Mouse (Mus musculus) heart, adult 11 months (tissue): ENCODE results near the gene Brf1.

ENCODE experiments used
- DNase-seq: peaks from one replicate; pipeline ENCODE4 v3.0.0; 2022

The Brf1 gene

DNA sequence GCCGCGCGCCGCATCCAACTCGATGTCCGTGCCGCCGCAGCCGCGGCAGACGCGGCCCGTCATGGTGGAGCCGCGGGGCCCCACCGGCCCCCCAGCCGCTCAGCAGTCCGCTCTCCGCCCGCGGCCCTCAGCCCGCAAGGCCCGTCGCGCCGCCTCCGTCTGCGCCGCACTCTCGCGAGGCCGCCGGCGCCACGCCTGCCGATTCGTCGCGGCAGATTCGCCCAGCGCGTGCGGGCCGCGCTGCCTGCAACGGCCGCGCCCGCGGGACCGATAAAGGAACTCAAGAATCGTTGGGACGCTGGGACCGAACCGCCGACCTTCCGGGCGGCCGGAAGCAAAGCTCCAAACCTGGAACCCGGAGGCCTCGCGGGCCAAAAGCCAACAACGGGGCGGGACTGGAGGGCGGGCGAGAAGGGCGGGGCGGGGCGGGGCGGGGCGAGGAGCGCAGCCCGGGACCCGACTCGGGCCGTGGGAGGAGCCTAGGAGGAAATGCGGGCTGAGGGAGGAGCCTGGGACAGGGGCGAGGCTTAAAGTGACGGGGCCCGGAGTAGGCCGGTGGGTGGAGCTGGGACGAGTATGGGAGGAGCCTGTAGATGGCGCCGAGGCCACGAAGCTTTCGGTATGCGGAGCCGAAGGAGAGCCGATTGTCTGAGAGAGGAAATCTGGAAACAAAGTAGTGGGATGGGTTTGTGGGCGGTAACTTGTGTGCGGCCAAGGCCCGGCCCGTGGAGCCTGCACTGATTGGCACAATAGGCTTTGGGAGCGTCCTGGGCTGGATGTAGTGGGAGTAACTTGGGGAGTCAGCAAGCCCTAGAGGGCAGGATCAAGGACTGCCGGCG lies at the start of gene Brf1:
Gene Brf1, minus strand, starts transcription at position 411 of the 839 bp plus-strand sequence.
- peak; percentile 100 for DNase-seq

DNA sequence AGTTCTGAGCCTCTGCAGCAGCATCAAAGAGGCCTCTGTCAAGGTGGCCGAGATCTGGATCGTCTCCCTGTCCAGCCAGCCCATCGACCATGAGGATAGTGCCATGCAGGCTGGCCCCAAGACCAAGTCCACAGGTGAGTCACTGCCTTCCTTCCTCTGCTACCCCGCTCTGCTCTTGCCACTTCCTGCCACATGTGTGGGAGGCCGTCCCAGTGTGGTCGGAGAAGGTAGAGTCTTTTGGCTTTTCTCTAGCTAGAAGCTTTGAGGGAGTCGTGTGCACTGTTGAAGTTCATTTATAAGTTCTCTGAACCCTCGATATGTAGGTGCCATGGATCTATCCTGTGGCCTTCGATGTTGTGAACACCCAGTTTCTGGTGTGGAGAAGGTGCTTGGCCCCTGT lies 49.3 kb upstream of the Brf1 start:
- DNase-seq, result no peak

DNA sequence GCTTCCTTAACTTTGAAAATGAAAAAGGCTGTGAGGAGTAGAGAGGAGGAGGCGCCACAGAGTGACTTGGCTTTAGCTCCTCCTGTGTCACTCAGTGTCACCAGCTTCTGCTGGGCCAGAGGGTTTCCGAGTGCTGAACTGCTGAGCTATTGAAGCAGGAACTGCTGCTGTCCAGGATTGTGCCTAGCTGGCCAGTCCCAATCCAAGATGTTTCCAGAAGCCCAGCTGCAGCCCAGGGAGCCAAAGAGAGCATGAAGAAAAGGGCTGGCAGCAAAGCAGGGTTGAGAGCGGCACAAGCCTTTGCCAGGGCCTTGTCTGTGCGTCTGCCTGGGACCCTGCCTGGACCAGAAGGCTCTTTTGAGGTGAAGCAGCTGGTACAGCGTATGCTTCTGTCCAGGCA lies 47.6 kb upstream of the Brf1 start:
- no peak for DNase-seq

DNA sequence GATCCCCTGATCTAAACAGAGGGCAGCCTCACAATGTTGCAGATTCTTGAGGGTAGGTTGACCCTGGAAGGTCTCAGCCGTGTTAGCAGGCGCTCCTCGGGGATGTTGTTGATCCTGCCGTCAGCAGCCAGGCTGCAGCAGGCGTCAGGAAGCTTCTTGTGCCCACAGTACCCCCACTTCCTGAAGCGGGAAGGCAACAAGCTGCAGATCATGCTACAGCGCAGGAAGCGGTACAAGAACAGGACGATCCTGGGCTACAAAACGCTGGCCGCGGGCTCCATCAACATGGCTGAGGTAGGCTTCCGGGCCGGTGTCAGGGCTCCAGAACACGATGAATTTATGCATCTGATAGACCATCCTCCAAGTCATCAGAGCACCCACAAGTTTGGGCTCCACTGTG lies 46.4 kb upstream of the Brf1 start:
- no peak for DNase-seq

DNA sequence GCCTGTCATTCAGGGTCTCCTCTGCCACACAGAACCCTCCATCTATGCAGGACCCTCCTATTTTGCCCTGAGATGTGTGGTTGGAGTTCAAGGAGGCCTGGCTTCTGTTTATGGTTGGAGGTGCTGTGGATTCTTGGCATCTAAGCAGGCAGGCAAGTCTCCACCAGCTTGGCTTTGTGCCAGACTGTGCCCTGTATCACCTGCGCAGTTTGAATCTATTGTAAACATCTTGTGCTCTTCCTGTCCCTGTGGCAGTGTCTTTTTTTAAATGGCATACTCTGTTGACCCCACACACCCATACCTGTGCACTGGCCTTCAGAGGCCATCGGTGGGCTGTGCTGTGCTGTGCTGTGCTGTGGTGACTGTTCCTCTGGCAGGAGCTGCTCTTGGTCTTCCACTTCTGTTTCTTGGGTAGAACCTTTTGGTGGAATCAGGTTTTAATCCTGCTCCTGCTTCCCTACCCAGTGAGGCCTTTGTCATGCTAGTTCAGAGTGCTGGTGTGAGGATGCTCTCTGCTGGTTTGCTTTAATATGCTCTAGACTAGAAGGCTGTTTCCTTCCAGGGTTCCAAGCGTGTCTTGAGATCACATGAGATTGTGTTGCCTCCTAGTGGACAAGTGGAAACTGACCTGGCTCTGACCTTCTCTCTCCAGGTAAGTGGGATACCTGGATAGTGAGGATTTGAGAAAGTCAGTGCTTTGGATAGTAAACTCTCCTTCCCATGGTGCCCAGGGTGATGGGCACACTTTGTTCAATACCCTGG lies 44.6 kb upstream of the Brf1 start:
- no peak for DNase-seq

DNA sequence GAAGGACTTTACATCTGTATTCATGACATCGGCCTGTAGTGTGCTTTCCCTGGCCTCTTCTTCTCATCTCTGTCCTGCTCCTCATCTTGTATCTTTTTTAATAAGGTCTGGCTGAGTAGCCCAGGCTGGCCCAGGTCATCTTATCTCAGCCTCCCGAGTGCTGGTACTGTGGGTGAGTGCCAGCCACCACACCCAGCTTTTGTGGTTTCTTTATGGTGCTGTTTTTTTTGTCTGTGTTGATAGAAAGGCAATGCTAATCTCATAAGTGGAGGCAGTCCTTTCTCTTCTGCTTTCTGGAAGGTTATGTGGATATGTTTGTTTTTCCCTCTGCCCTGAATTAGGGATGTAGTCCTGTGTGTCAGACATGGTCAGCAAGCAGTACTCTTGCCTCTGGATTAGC lies 42.0 kb upstream of the Brf1 start:
- no peak for DNase-seq

DNA sequence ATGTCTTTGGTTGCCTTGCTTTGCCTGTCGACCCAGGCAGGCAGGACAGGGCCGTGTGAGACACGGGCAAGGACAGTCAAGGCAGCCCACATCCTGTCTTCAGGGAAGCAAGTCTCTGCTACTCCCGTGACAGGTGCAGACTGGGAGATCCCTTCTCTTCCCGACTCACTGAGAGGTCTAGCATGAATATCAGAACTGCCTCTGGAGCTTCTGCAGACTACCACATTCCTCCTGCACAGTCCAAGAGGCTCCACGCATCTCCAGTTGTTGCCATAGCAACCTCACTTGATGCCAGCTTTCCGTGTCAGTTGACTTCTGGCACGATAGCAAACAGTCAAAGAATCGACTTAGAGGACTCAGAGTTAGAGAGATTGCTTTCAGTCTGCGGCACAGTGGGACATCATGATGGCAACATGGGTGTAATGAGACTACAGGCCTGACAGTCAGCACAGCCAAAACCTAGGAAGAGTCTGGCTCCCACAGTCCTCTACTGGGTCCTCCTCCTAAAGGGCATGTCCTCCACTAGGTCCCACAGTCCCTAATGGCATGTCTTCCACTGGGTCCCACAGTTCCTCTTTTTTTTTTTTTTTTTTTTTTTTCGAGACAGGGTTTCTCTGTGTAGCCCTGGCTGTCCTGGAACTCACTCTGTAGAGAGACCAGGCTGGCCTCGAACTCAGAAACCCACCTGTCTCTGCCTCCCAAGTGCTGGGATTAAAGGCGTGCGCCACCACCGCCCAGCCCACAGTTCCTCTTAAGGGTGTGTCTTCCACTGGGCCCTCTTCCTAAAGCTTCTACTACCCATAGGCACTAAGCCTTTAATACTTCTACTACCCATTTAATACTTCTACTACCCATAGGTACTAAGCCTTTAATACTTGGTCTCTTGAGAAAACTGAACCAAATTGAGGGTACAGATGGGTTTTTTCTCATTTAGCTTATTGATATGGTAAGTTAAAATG lies 41.3 kb upstream of the Brf1 start:
- no peak for DNase-seq

DNA sequence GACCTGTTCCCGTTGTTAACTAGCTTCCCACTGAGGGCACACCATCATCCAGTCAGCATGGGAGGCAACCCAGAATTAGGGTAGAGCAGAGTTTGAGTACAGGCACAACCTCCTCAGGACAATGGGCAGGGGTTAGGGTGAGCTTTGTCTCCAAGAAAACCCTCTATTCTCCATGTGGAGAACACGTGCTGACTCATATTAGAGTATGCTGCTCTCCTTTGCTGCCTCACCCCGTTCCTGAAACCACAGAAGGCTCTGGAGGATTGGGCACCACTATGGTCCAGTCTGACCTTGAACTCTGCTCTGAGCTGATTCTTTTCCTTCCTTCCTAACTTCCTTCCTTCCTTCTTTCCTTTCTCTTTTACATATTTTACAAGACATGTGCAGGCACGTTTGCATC lies 37.9 kb upstream of the Brf1 start:
- no peak for DNase-seq

DNA sequence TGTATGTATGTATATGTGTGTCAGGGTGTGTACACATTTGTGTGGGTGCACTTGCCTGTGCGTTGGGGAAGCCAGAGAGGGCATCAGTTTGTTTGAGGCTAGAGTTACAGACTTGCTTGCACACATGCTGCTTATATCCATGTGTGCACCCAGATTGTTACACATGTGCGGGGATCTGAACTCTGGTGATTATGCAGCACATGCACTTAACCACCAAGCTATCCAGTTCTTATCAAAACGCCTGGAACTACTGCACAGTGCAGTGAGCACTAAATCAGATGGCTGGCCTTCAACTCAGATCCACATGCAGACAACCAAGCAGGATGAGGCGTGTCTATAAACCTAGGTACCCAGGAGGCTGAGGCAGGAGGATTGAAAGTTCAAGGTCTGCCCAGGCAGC lies 36.5 kb upstream of the Brf1 start:
- no peak for DNase-seq

DNA sequence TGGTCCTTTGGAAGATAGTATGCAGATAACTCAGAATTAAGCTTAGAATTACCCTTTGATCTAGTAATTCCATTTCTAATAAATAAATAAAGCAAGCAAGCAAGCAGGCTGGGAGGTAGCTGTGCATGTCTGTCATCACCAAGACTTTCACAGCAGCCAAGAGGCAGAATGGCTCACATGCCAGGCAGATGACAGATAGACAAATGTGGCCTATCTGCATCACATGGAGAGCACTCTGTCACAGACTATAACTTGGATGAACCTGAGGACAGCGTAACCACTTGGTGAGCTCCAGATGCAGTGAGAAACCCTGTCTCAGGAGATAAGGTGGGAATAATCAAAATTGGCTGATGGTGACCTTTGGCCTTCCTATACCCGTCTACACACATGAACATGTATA lies 34.6 kb upstream of the Brf1 start:
- no peak for DNase-seq

DNA sequence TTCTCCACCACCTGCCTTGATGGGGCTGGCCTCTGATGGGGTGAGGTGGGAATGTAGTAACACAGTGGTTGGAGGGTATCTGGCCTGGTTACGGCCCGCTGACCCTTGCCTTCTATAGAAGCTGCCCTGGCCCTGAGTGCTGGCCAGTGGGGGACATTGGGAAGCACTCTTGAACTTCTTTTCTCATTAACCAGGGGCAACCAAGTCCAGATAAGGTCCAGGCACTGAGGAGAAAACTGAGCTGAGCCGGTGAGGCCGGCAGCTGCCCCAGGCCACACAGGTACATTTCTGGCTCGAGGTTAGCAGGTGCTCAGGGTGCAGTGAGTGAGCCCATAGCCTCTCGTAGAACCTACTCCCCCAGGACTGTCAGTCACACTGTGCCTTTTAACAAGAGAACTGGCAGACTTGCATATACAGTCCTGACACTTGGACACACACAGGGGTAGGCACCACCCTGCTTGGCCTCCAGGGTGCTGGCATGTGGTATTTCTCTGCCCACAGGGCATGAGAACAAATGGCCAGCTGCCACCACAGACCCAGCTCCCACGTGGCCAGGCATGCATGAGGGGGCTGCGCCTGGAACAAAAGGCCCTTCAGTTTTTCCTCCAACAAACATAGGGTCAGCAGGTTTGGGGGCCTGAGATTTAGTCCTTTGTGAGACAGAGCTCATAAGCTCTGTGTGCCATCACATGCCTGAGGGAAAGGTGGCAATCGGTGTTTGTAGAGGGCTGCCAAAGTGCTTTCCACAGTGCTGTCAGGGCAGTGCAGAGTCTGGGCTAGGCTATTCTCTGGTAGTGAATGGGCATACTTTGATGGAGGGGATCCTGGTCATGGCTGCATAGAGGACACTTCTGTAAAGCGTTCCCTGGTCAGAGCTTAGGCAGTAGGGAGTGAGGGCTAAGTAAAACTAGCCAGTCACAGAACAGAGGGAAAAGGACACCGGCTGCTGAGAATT lies 32.1 kb upstream of the Brf1 start:
- peak; percentile 97 for DNase-seq

DNA sequence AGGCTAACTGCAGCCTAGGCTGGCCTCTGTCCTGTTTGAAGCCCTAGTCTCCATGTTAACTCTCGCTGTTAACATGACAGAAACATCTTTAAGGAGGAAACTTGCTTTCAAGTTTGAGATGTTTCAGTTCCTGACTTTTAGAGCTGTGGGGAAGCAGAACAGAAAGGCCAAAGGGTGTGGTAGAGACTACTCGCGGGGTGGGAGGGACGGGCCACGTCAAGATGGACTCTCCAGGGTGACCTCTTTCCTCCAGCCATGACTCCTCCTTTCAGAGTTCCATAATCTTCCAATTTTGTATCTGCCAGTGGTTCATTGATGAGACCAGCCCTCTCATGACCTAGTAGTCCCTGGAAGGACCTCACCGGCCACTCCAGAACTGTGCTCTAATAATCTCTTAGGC lies 30.9 kb upstream of the Brf1 start:
- no peak for DNase-seq

DNA sequence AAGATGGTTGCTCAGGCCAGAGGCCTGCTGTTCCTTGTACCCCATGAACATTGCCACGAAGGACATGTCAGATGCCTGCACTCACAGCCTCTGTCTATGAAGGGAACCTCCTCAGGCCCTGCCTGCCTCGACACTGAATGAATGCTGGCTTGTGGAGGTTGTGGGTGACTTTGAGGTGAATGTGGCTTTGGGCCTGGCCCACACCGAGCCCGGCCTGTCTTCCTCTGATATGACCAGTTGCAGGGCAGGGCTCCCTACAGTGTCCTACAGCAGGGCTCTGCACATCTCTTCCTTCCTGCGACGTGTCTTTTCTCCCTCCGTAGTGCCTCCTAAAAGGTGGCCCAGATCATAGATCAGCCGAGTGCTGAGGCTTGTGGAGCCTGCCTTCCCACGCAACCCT lies 30.5 kb upstream of the Brf1 start:
- DNase-seq, result no peak

DNA sequence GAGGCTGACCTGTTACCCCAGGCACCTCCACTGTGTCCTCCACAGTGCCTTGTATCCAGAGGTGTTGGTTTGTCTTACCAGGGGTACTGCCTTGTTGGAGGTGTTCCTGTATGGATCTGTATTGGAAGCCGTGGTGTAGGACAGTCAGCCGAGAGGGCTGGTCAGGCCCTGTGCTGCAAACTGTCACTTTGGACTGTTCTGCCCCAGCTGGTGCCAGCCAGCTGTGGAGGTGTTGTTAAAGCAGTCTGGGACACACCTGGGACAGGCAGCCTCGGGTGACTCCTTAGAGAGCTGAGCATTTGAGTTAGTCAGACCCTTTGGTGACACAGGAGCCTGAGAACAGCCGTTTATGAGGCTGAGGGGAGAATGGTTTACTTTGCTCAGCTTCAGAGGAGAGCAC lies 29.5 kb upstream of the Brf1 start:
- DNase-seq, result no peak

DNA sequence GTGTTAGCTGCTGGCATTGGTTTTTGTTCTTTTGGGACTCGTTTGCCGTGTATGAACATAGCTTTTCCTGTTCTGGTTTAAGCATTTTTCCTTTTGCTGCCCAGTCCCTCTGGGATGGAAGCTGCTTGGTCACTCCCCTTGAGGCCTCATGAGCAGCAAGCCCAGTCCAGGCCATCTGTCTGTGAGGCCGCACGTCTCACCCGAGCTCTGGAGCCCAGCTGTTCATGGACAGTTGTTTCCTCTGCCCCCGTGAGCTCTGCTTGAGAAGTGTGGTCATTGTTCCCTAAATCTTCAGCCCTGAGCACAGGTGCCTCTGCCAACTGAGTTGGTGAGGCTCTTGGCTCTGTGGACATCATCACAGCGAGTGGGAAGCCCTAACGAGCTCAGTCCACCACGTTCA lies 28.4 kb upstream of the Brf1 start:
- DNase-seq, result peak; percentile 95

DNA sequence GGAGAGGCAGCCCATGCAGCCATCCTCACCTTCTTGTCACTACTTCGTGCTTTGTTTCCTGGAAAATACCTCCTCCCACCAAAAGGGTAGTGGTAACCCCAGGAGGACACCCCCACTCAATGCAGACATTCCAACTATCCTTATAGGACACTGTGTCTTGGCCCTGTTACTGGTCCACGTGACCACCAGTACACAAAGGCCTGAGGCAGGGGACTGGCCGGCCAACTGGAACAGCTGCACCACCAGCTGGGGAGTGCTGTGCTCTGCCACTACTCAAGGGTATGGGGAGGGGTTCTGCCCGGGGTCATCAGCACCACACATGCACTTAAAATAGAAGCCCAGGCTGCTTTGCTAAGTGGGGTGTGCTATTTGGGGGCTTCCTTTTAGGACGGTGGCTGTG lies 27.6 kb upstream of the Brf1 start:
- DNase-seq, result no peak

DNA sequence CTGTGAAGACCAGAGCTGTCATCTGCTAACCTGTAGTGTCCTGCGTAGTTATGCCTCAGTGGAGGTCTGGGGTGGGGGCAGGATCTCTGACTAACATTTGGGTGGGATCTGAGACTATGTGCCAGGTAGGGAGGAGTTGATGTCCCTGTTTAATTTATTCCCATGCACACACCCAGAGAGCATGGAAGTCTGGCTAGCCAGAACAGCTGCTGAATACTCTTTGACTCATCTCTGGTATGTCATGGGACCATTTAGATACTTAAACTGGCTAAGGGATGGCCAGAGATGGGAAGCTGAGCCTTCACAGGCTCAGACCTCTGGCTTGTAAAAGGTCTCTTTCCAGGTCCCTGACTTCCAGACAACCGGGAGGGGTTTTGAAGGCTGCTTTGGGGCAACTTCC lies 27.0 kb upstream of the Brf1 start:
- DNase-seq, result no peak

DNA sequence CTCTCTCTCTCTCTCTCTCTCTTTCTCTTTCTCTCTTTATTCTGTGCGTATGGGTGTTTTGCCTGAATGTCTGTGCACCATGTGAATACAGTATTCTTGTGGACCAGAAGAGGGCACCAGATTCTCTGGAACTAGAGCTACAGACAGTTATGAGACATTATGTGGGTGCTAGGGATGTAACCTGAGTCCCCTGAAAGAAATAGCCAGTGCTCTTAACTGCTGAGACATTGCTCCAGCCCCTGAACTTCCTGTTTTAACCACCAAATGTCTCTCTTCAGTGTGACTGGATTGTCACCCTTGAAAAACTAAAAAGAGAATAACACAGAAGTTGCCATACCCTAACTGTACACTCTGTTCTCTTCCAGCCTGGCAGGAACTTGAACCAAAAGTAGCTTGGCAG lies 26.1 kb upstream of the Brf1 start:
- DNase-seq, result no peak

DNA sequence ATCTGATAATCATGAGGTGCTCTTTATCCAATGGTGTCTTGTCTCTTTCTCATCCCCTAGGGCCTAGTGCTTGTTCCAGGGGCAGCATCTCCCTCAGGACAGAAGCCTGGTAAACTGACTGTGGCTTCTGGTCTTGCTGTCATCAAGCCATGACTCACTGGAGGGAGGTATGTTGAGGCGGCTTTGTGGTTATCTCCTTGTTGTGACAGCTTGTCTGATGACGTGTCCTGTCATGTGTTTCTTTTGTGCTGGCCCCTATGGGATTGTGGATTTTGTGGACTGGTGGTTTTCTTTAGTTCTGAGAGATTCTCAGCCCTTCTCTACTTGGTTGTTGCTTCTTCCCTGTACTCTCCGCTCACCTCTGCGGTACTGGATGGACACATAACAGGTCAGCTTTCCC lies 22.6 kb upstream of the Brf1 start:
- no peak for DNase-seq

DNA sequence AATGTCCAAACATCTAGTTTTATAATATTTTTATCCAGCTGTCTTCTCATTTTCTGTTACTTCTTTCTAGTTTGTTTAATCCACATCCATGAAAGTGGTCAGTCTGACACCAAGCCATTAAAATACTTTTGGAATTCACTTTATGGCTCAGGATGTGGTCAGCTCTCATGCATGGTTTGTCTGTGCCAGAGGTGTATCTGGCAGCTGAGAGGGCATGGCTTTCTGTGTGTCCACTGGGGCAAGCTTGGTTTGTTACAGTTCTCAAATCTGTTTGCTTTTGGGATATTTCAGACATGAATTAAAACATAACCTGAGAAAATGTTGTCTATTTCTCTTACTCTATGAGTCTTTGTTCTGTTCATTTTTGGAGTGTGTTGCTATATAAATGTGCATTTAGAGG lies 21.0 kb upstream of the Brf1 start:
- DNase-seq, result no peak

DNA sequence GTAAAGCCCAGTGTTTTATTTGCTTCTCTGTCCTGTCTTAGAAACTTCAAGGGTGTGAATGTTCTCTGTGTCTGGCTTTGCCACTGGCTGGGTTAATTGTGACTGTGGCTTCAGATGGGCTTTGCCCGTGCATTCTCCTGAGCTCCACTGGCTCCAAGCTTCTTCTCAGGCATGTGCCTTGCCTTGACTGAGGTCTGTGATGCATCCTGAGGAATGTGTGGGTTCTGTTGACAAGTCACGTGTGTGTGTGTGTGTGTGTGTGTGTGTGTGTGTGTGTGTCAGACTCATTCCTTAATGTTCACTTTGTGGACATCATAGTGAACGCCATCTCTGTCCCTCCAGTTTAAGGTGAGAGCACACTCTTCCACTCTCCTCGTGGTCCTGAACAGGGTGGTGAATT lies 18.3 kb upstream of the Brf1 start:
- DNase-seq, result no peak

DNA sequence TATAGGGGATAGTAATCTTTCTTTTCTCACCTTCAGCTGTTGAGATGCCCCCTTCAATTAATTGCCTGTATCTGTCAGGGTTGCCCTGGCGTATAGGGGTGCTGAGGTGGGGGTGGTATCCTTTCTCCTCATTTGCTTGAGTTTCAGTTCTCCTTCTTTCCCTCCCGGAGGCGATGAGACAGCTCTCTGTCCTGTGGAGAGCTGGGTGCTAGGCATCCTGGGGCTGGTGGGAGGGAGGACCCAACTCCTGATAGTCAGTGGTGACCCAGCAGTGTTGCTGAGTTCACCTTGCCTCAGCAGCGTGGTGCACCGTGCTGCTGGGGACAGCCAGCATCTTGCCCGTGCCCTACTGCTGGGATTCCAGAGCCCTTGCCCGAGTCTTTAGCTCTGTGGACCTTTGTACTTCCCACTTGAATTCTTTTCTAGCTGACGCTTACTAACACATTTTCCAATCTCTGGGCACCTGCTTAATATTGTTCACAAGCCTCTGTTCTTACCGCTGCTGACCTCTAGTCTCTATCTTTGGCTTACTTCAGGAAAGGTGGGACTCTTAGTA lies 17.0 kb upstream of the Brf1 start:
- DNase-seq, result peak; percentile 92
